Comparison of ENCODE assay signal across 9 mouse cellular contexts in the genomic region with DNA sequence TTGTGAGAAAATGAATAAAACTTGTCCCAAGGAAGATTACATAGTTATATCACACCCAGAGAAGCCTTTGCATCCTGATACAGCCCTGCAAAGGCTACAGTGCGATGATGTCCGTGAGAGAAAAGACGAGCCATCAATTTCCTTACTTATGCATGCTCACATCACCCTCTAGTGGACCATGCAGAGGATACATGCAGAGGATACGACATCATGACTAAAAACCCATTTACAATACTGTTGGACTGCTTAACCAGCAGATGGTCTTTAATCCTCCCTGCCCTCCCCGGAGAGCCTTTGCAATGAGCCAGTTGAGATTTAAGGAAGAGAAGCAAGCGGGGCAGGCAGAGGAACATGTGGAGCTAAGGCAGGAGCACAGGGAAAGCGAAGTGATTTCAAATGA. TPM values are rescaled to one million over a fixed set of nuclear protein-coding genes. Genes with fewer than 3 reads are reported as not detected.
DNase-seq lines count a peak whose midpoint lies in the region; ATAC-seq lines count a peak whose summit lies in the region.
"Had no signal": no experiment of that assay in that cellular context is flagged by ENCODE, and none has a peak within 500 bp of the region (broad histone marks: within the 10 kb centered on the region; RNA-seq: fewer than 3 reads in every experiment).

No protein-coding gene starts in this region.

- no peaks in the 10 kb centered on the region for H3K9me3 ChIP-seq in hindbrain, embryonic 10.5 days
- H3K9me3 ChIP-seq: heart, embryonic 15.5 days had no signal

- peaks cover 72% of the 10 kb centered on the region for H3K36me3 ChIP-seq in hindbrain, embryonic 10.5 days

- 73% methylated on average over 7 of the region's 7 CpGs for WGBS in hindbrain, embryonic 10.5 days

- H3K4me1 ChIP-seq in hindbrain, embryonic 10.5 days (replicated peaks), result no peaks in the 10 kb centered on the region
- H3K4me1 ChIP-seq: heart, embryonic 15.5 days had no signal

- DNase-seq in adrenal gland, postnatal 14 days, result peak; percentile 8
- DNase-seq in adrenal gland, postnatal 25 days, result no peak
- peak; percentile 6 for DNase-seq in urinary bladder, postnatal 14 days (ENCODE audit: low spot score)
- no peak for DNase-seq in urinary bladder, postnatal 25 days (ENCODE audit: low spot score)
- DNase-seq in hindbrain, embryonic 10.5 days (ENCODE audit: low spot score), result peak; percentile 24
- peak; percentile 3 to 45 for DNase-seq in left cerebral cortex, adult 9 months (ENCODE audit: low spot score in 2 of 2)
- DNase-seq in right cerebral cortex, postnatal 10 days (ENCODE audit: low spot score in 2 of 2), result peak; percentile 53 to 57

- no peaks in the 10 kb centered on the region for H3K27me3 ChIP-seq in hindbrain, embryonic 10.5 days (ENCODE audit: insufficient read depth, poor library complexity, severe bottlenecking)
- H3K27me3 ChIP-seq: heart, embryonic 15.5 days had no signal

- no peak overlapping the region for H3K27ac ChIP-seq in hindbrain, embryonic 10.5 days
- H3K27ac ChIP-seq: heart, embryonic 15.5 days had no signal

- no peak for ATAC-seq in monocyte, adult 5-6 weeks (replicated peaks; ENCODE audit: insufficient number of reproducible peaks, low FRiP score, low TSS enrichment, poor library complexity, severe bottlenecking)

- H3K4me3 ChIP-seq in hindbrain, embryonic 10.5 days, result no peak overlapping the region
- H3K4me3 ChIP-seq: heart, embryonic 15.5 days had no signal

RNA-seq across cellular contexts. Expression of a gene that starts 42.0 kb away (rescaled TPM):
- 12.8 and 14.8 TPM in 2 replicates for total RNA-seq in adrenal gland, postnatal 14 days (2021)
- 15.1 and 16.3 TPM in 2 replicates for total RNA-seq in adrenal gland, postnatal 25 days (2021)
- polyA plus RNA-seq in hindbrain, embryonic 10.5 days (2016; fragmentation: Nextera tagmentation; extraction: Ambion mirVana), result 37.4 and 42.2 TPM in 2 replicates
- 9.5 to 33.5 TPM (median 31.0 TPM) in 3 replicates for total RNA-seq in monocyte, adult 5-6 weeks (2017)

Comparison
In these comparisons a context has a peak if more than half of its experiments do, and no peak if none do; other contexts are left out.
1. DNase-seq: peak in adrenal gland, postnatal 14 days (single experiment), urinary bladder, postnatal 14 days (single experiment), hindbrain, embryonic 10.5 days (single experiment), left cerebral cortex, adult 9 months (2 of 2) and right cerebral cortex, postnatal 10 days (2 of 2); none in adrenal gland, postnatal 25 days (single experiment) and urinary bladder, postnatal 25 days (single experiment).